Mouse (Mus musculus): ENCODE measurements around the gene Gm49601.

The Gm49601 gene

GRCm38 (mm10) chr16:18629390-18630231, 3.4 kb upstream of the Gm49601 start, which contains the start of gene Sept5:
Gene Sept5 (minus strand): TSS chr16:18629954.
- DNase-seq (ENCODE audit: low read depth): no peak

- no peak for DNase-seq (ENCODE audit: low read depth)
Measured at GRCm38 (mm10) chr16:18628948-18629340, 2.7 kb upstream of the Gm49601 start.

DNA sequence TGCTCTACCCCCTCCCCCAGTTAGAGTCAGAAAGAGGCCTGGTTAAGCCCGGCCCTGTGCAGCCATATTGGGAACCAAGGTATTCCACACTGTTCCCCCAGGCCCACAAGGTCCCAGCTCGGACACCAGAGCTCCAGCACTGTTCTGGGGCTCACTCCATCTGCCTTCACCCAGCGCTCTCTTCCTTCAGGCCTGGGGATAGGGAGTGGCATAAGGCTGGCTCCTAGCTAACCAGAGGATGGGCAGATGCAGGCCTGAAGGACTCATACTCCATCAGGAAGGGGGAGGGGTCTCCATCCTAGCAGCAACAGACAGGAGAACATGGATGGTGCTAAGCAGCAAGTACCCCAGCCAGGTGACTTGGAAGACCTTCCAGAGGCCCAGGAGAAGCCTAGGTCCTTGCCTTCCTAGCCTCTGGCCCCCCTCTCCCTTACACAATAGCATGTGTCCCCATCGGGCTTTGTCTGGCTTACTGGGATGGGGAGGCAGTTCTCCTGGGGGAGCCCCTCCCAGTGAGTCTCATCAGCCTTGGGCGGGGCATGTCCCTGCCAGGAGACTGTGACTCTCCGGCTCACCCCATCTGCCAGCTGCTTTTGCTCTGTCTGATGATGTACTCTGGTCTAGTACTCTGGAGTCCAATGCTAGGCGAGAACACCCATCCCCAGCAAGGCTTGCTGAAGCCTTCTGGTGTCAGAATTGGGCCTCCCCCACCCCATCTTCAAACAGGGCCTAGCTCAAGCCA, 2.1 kb upstream of the Gm49601 start:
- DNase-seq (ENCODE audit: low read depth): no peak

DNA sequence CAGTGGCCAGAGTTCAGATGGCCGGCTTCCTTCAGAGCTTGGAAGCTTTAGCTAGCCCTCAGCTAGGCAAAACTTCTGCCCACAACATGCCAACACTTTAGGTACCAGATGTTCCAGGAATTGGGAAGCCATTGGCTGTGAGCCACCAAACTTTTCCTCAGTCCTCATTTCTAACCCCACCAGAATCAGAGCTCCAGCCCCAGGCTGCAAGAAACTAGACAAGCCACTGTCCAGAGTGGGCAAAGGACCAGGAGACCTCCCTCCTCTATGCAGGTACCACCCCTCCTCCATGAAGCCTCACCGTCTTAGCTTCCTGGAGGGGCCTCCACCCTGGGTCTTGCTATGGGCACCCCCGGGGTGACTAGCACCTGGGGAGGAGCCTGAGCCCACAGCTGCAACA, 936 bp upstream of the Gm49601 start:
- DNase-seq (ENCODE audit: low read depth): no peak

- DNase-seq (ENCODE audit: low read depth): no peak
Measured at GRCm38 (mm10) chr16:18625791-18626311, 376 bp downstream of the Gm49601 start.

DNA sequence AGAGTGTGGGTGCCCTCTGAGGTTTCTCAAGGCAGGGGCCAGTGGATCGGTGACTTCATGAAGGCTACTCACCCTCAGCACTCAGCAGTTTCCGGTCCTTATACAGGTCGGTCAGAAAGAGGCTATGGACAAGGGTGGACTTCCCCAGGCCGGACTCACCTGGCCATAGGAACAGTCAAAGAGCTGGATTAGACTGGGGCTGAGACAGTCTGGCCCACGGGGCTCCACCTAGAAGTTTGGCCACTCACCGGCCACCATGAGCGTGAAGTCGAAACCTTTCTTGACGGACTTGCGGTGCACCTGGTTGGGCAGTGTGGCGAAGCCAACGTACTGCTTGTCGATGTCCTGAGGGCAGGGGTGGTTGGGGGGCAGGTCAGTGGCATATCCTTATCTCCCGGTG, 1.1 kb downstream of the Gm49601 start:
- no peak for DNase-seq (ENCODE audit: low read depth)

DNA sequence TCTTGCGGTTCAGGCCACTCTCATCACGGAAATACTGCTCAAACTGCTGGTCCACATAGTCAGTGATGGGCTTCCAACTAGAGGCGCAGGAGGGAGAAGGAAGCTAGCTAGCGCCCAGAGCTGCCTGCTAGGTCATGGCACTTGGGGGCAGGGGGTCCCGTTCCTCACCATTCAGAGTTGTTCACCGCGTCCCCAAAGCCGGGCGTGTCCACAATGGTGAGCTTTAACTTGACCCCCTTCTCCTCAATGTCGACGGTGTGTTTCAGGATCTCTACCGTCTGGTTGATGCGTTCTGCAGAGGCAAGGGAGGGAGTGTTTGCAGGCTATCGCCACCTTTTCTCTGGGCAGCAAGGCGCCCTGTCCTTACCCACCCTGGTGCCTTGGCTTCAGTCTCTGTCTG, 1.6 kb downstream of the Gm49601 start:
- DNase-seq (ENCODE audit: low read depth): no peak

DNA sequence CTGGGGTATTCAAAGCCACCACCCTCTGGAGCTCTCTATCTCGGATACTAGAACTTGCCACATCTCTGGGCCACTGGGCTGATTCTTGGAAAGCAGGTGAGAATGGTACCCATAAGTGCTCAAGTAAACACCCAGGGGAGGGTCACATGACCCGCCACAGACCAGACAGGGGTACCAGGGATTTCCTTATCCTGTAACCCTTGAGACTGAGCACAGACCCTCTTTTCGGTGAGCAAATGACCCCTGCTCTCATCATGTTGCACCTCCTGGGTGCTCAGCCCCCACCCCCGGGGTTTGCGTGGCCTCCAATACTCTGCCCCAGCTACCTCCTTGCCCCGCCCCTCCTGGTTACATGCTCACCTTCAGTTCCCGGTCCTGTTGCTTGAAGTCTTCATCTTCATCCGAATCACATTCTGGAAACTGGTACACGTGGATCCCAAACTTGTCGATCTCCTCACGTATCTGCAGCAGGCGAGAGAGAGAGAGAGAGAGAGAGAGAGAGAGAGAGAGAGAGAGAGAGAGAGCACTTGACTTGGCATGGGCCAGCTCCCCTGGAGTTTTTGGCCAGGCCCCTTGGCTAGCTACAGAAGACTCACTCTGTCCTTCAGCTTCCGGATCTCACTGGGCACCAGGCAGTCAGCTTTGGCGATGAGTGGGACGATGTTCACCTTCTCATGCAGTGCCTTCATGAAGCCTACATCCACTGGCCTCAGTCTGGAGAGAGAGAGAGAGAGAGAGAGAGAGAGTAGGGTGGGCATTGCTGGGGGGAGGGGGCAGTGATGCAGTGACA, 2.3 kb downstream of the Gm49601 start:
- no peak for DNase-seq (ENCODE audit: low read depth)

- DNase-seq (ENCODE audit: low read depth): no peak
Measured at GRCm38 (mm10) chr16:18622916-18623750, 3.1 kb downstream of the Gm49601 start.

DNA sequence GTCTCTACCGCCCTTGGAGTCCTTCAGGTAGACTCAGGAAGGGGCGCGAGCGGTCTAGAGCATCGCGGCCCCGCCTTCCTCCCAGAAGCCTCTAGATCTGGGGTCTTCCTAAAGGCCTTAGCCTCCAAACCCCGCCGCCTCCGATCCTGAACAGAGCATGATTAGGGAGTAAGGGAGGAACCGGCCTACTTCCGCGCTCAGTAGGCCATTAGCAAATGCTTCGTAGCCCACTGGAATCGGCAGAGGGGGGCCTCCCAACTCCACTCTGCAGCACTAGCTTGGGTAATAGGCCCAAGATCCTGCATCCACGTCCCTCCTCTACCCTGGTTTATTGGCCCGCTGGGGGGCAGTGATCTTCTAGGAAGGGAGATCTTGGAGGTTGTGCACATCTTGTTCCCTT, 4.2 kb downstream of the Gm49601 start, which contains the start of gene Gp1bb:
TSS of gene Gp1bb (minus strand) at position 385 of the 400 bp plus-strand sequence.
- no peak for DNase-seq (ENCODE audit: low read depth)

GRCm38 (mm10) chr16:18621362-18622001, 4.7 kb downstream of the Gm49601 start:
- no peak for DNase-seq (ENCODE audit: low read depth)

DNA sequence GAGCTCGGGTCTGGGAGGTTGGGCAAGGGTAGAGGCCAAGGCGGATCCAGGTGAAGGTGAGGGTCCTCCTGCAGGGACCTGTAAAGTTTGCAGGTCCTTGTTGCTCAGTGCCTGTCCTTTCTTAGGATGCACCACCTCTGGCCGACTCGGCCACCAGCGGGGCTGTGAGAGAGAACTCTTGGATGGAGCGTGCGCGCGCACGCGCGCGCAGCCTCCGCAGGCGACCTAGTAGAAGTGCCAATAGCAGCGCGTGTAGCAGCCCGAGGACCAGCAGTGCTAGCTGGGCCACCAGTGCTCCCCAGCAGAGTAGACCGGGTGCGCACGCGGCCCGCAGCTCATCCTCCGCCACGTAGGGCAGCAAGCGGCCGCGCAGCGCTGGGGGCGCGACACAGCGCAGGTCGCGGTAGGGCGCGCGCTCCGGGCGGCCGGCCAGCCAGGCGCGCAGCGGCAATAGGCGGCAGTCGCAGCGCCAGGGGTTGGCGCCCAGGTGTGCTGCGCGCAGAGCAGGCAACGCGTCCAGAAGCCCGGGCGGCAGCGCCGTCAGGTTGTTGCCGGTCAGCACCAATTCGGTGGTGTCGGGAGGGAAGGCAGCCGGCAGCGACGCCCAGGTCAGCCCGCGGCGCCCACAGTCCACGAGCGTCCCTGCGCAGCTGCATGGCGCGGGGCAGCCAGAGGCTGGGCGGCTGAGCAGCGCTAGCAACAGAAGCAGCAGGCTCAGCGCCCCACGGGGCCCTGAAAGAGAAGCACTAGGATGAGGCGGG, 5.4 kb downstream of the Gm49601 start:
- DNase-seq (ENCODE audit: low read depth): no peak

DNA sequence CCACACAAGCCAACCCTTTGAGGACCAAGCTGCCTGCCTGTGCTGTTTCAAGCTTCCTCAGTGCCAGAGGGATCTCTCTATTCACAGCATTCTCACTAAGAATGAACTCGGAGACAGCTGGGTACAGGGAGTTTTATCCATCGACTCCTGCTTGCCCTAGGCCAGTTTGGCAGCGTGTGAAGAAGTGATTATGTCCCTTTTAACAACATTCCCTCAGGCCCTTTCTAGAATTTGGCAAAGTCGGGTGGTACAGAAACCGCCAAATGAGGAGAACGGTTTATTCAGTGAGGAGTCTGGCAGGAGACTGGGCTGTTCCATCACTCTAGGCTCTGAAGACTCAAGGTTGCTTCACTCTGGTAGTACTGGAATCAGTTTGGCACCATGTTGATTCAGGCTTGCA, 6.0 kb downstream of the Gm49601 start:
- DNase-seq (ENCODE audit: low read depth): no peak

DNA sequence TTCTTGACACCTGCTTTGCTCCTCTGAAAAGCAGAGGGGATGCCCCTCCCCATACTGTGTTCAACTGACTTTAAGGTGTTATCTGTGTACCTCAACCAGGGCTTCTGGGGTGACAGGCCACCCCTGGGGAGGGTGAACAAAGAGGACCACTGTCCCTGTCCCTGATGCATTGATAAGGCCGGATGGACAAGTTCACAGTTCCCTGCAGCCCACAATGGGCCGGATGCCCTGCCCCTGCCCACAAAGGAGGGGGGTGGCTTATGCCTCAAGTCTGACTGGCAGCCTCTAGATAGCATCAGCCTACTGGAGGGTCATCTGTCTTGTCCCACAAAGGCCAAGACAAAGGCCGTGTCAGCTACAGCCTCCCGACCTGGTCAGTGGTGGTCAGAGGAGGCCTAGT, 7.1 kb downstream of the Gm49601 start:
- DNase-seq (ENCODE audit: low read depth): no peak

GRCm38 (mm10) chr16:18618297-18618696, 7.9 kb downstream of the Gm49601 start:
- no peak for DNase-seq (ENCODE audit: low read depth)

DNA sequence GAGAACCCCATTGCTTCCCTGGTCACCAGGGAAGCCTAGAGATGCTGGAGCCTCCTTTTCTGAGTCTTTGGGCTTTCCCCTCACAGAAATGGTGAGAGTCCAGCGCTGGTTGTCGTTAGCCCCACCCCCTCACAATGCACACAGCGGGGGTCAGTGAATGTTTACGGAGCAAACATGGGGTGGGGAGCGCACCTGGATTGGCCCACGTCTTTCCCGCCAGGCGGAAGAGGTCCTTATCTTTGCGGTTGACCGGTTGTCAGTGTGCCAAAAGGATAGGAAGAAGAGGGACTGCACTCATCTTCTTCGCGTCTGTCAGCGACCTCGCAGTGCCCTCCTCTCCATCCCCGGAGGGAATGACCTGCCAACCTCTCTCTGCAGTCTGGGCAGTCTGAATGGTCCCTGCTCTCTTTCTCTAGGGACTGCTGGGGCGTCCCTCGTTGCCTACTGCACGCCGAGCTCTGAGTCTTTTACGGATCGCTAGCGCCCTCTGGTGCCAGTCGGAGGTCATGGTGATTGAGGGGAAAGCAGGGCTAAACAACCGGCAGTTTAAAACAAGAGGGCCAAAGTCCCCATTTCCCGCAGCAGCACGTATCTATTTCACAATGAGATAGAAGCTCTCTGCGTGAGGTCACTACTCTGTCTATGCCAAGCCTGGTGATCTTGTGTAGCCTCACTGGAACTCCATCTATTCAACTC, 8.7 kb downstream of the Gm49601 start:
- peak; percentile 79 for DNase-seq (ENCODE audit: low read depth)

- DNase-seq (ENCODE audit: low read depth): no peak
Measured at GRCm38 (mm10) chr16:18613301-18613700, 12.9 kb downstream of the Gm49601 start.

DNA sequence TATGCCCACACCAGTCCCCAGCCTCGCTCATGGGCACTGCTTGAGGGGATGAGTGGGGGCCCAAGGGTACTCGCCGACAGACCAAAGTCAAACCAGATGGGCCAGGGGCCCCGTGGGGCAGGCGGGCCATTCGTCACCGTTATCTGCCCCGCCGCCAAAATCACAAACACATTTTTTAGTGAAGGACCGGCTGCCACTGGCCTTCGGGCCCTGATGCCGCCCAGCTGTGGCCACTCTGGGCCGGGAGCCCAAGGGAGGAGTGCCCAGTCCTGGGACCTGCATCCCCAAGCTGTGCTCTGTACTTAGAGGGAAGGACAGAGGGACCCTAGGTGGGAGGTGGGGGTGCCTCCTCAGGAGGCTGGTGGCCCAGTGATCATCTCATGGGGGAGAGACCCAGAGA, 14.5 kb downstream of the Gm49601 start:
- DNase-seq (ENCODE audit: low read depth): no peak

DNA sequence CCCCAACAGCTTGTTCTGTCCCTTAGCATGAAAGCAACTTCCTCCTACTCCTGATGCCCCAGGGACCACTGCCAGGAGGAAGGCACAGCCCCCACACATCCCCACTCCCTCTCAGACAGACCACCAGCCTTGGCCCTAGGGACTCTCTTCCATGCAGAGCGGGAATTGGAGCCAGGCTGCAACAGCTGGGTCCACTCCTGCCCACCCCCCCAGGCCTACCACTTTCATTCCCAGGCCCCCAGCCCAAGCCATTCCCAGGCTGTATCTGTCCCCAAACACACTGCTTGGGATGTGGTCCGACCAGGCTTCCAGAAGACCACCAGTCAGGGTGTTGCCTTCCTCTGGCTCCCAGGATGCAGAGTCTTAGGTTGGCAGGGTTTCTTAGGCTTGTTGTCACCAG, 17.1 kb downstream of the Gm49601 start:
- DNase-seq (ENCODE audit: low read depth): no peak
